Mouse (Mus musculus) liver, embryonic 14.5 days (tissue): ENCODE measurements around the gene 4933406M09Rik. TPM values are rescaled to one million over a fixed set of nuclear protein-coding genes. Genes with fewer than 3 reads are reported as not detected.
A peak's percentile ranks its signal among the peaks of the same experiment; 100 is the strongest.

Source experiments
- ATAC-seq: fragments of 200-750 bp; cut with Nextera tagmentation; 2 replicates; pipeline ENCODE4 v1.8.0; 2017; ENCODE audit warnings: moderate number of reproducible peaks, mild to moderate bottlenecking, moderate library complexity; ENCODE audit not compliant: insufficient read depth
- DNase-seq, 3 experiments: peaks; one replicate each; pipeline ENCODE4 v3.0.0-alpha.2; 2012 to 2013; ENCODE audit warnings: low read depth in 3 of 3, low spot score in 3 of 3
- H3K27ac ChIP-seq: fragments of 300-500 bp; sonication (generic); 2 replicates; pipeline ENCODE4 v1.5.1; 2014; ENCODE audit warnings: moderate library complexity, mild to moderate bottlenecking, control low read depth, inconsistent platforms
- H3K27me3 ChIP-seq: fragments of 300-500 bp; sonication (generic); 2 replicates; pipeline ENCODE4 v1.6.1; 2014; ENCODE audit warnings: mild to moderate bottlenecking, low read length, moderate library complexity; ENCODE audit not compliant: control insufficient read depth, insufficient read depth
- H3K36me3 ChIP-seq: fragments of 300-500 bp; sonication (generic); replicated peaks from 2 replicates; pipeline ENCODE4 v1.6.1; 2014; ENCODE audit warnings: low read depth; ENCODE audit not compliant: control insufficient read depth, insufficient read depth
- H3K4me1 ChIP-seq, 2 experiments: fragments of 200-500 bp in 1 of 2; fragments of 300-500 bp in 1 of 2; sonication (generic) in 1 of 2; replicated peaks; 2 replicates each; pipeline ENCODE4 v1.6.1; 2012 to 2014; ENCODE audit warnings: antibody characterized with exemption in 1 of 2, inconsistent platforms in 1 of 2, low read length in 1 of 2; ENCODE audit not compliant: control insufficient read depth in 2 of 2, insufficient read depth in 2 of 2
- H3K4me2 ChIP-seq: fragments of 300-500 bp; sonication (generic); 2 replicates; pipeline ENCODE4 v1.6.1; 2014; ENCODE audit warnings: low read depth, mild to moderate bottlenecking, control low read depth, moderate library complexity
- H3K4me3 ChIP-seq, 2 experiments: fragments of 200-500 bp in 1 of 2; fragments of 300-500 bp in 1 of 2; sonication (generic) in 1 of 2; 2 replicates each; pipeline ENCODE4 v1.5.1; 2012 to 2014; ENCODE audit warnings: low read depth in 2 of 2, low read length in 2 of 2, mild to moderate bottlenecking in 2 of 2, control low read depth in 1 of 2, inconsistent platforms in 1 of 2, moderate library complexity in 1 of 2; ENCODE audit not compliant: insufficient read depth in 1 of 2
- H3K9ac ChIP-seq: fragments of 300-500 bp; sonication (generic); replicated peaks from 2 replicates; pipeline ENCODE4 v1.6.1; 2014; ENCODE audit warnings: mild to moderate bottlenecking, control low read depth, moderate library complexity
- H3K9me3 ChIP-seq: fragments of 300-500 bp; sonication (generic); 2 replicates; pipeline ENCODE4 v1.6.1; 2016; ENCODE audit warnings: low read length, mixed read lengths; ENCODE audit not compliant: control insufficient read depth
- CTCF ChIP-seq: IDR thresholded peaks from 2 replicates; pipeline ENCODE4 v1.5.1; 2016; ENCODE audit warnings: antibody characterized with exemption, low read depth, control low read depth
- EP300 ChIP-seq: IDR thresholded peaks from 2 replicates; pipeline ENCODE4 v1.6.1; 2016; ENCODE audit warnings: antibody characterized with exemption, low read depth
- WGBS: fragments of 180-500 bp; shearing (Covaris S2); extraction: QIAGEN DNeasy Blood & Tissue Kit; methylation state at CpG from one replicate; pipeline ENCODE4 v1.1.7; 2014; ENCODE audit not compliant: insufficient replicate concordance; 5-methylcytosine and 5-hydroxymethylcytosine counted together
- polyA plus RNA-seq, 2 experiments: library from polyadenylated mRNA; depleted of rRNA in 1 of 2; stranded (reverse) in 1 of 2; unstranded in 1 of 2; fragments of >200 nt; fragmentation: Nextera tagmentation in 1 of 2; extraction: Ambion mirVana in 1 of 2; gene quantifications; 2 replicates each; pipeline versions ENCODE4 v1.2.1 to v1.2.3; 2012 to 2014

The 4933406M09Rik gene
- polyA plus RNA-seq, 2 experiments: not detected

- DNase-seq (peak; percentile 12 to 37 (median 27)), ATAC-seq (no peak)
- no peaks in the 10 kb centered on the region for H3K4me1 ChIP-seq
- TF ChIP-seq EP300 (no peak), CTCF (peak; percentile 65)
- H3K4me2 ChIP-seq: no peak overlapping the region
- H3K36me3 ChIP-seq: no peaks in the 10 kb centered on the region
- no peak overlapping the region for H3K27ac ChIP-seq
- H3K9ac ChIP-seq: no peak overlapping the region
- no peaks in the 10 kb centered on the region for H3K27me3 ChIP-seq
- WGBS: 45% methylated on average over 9 of the region's 9 CpGs
- no peak overlapping the region for H3K4me3 ChIP-seq
- no peaks in the 10 kb centered on the region; the same call in 1 of the 2 replicates for H3K9me3 ChIP-seq
Observed at GRCm38 (mm10) chr1:134368777-134369337, 16.9 kb upstream of the 4933406M09Rik start.

GRCm38 (mm10) chr1:134374124-134374523, 11.6 kb upstream of the 4933406M09Rik start:
- 60% methylated on average over 2 of the region's 2 CpGs for WGBS

DNA sequence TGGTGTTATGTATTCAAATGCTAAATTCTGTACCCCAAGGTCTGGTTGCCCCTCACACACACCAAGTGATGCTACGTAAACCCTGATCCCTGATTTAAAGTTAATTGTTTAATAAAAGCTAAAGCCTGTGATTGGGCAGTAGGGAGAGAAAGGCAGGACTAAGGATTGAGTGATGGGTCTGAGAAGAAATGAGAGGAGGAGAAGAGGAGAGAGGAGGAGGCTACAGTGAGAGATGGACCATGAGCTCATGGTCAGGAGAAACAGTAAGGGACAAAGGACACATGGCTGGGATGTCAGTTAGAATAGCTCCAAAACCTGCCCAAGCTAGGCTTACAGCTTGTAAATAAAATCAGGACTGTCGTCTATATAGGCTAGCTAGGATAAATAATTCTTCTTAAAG, 4.7 kb upstream of the 4933406M09Rik start:
- TF ChIP-seq CTCF (no peak), EP300 (no peak)
- H3K9me3 ChIP-seq: no peaks in the 10 kb centered on the region
- WGBS: 54% methylated on average over 2 of the region's 2 CpGs
- no peak overlapping the region for H3K9ac ChIP-seq
- H3K36me3 ChIP-seq: no peaks in the 10 kb centered on the region
- no peak overlapping the region for H3K27ac ChIP-seq
- no peak for ATAC-seq
- H3K4me3 ChIP-seq: no peak overlapping the region
- no peak for DNase-seq
- no peaks in the 10 kb centered on the region; the same call in 1 of the 2 replicates for H3K27me3 ChIP-seq
- H3K4me1 ChIP-seq: peaks cover 3 to 8% of the 10 kb centered on the region in 2 experiments; a peak in 3 of 4 replicates
- no peak overlapping the region for H3K4me2 ChIP-seq

More at GRCm38 (mm10) chr1:134374124-134374523, 11.6 kb upstream of the 4933406M09Rik start:
- Histone ChIP-seq H3K9ac (no peak overlapping the region), H3K36me3 (no peaks in the 10 kb centered on the region), H3K9me3 (no peaks in the 10 kb centered on the region; the same call in 1 of the 2 replicates), H3K27ac (no peak overlapping the region), H3K4me2 (no peak overlapping the region), H3K27me3 (no peaks in the 10 kb centered on the region; the same call in 1 of the 2 replicates), H3K4me3 (no peak overlapping the region), H3K4me1 (no peaks in the 10 kb centered on the region)
- DNase-seq (no peak), ATAC-seq (no peak)
- no peak for TF ChIP-seq CTCF
- TF ChIP-seq EP300: no peak

GRCm38 (mm10) chr1:134381795-134382625, 3.7 kb upstream of the 4933406M09Rik start:
- Histone ChIP-seq H3K4me2 (peak overlapping the region; percentile 55), H3K4me1 (peaks cover 3 to 8% of the 10 kb centered on the region in 2 experiments; a peak in 3 of 4 replicates), H3K4me3 (peak overlapping the region; percentile 16 to 35), H3K27me3 (no peaks in the 10 kb centered on the region; the same call in 1 of the 2 replicates), H3K36me3 (no peaks in the 10 kb centered on the region), H3K9me3 (no peaks in the 10 kb centered on the region), H3K9ac (peak overlapping the region; percentile 27; the same call in 1 of the 2 replicates), H3K27ac (no peak overlapping the region)
- no peak for ATAC-seq
- no peak for DNase-seq
- TF ChIP-seq EP300 (no peak), CTCF (no peak)
- WGBS: 3% methylated on average over 19 of the region's 19 CpGs

- Histone ChIP-seq H3K27me3 (no peaks in the 10 kb centered on the region; the same call in 1 of the 2 replicates), H3K4me2 (no peak overlapping the region), H3K9me3 (no peaks in the 10 kb centered on the region), H3K9ac (no peak overlapping the region), H3K4me3 (no peak overlapping the region), H3K36me3 (no peaks in the 10 kb centered on the region), H3K27ac (no peak overlapping the region), H3K4me1 (peaks cover 3 to 8% of the 10 kb centered on the region in 2 experiments; a peak in 3 of 4 replicates)
- TF ChIP-seq EP300 (no peak), CTCF (no peak)
- ATAC-seq (no peak), DNase-seq (no peak)
- WGBS: 68% methylated on average over 4 of the region's 4 CpGs
Observed at GRCm38 (mm10) chr1:134384581-134384980, 1.2 kb upstream of the 4933406M09Rik start.
